Mouse (Mus musculus) megakaryocyte, embryonic 14.5 days (primary cell): Measurements from ENCODE around the gene Phactr4.

Experiments used
- FLI1 ChIP-seq: IDR thresholded peaks from 2 replicates; pipeline ENCODE4 v1.6.1; 2012; ENCODE audit warnings: low read length, inconsistent platforms, mixed read lengths
- GATA1 ChIP-seq: IDR thresholded peaks from 3 replicates; pipeline ENCODE4 v1.6.1; 2012; ENCODE audit warnings: mixed read lengths, low read length, inconsistent platforms, borderline replicate concordance

DNA sequence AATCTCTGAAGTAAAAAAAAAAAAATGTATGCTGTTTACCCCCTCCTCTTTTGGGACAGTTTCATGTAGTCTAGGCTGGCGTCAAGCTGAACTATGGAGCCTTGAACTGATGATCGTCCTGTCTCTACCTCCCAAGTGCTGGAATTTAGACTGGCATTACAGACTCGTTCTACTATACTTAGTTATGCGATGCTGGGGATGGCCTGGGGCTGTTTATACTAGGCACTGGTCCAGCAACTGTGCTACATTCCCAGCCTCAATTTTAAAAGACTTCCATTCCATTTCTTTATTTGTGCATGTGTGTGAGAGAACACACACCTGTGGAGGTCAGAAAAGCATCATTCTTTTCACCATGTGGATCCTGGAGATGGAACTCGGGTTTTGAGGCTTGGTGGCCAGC, 23.4 kb downstream of the Phactr4 start:
- no peak for TF ChIP-seq GATA1
- no peak for TF ChIP-seq FLI1
